Mouse (Mus musculus): ENCODE results near the gene Fgfrl1. TPM values are rescaled to one million over a fixed set of nuclear protein-coding genes. Genes with fewer than 3 reads are reported as not detected.
A peak's percentile ranks its signal among the peaks of the same experiment; 100 is the strongest.

Gene Fgfrl1
- polyA plus RNA-seq, 1 experiment from 2014 or later: 32.7 TPM

GRCm38 (mm10) chr5:108660632-108661268 is 31.4 kb upstream of the Fgfrl1 start:
- Histone ChIP-seq H3K27ac (ENCODE audit: low read depth, low read length) (no peak overlapping the region), H3K4me2 (replicated peaks; ENCODE audit: low read depth, low read length) (peak overlapping the region; percentile 92), H3K36me3 (ENCODE audit: control insufficient read depth, insufficient read depth, low read length) (peaks cover 12% of the 10 kb centered on the region), H3K4me3 (ENCODE audit: low read length) (peak overlapping the region; percentile 71), H3K9me3 (ENCODE audit: control insufficient read depth, low read length) (no peaks in the 10 kb centered on the region), H3K27me3 (ENCODE audit: control insufficient read depth, insufficient read depth, low read length) (no peaks in the 10 kb centered on the region), H3K9ac (ENCODE audit: low read depth, low read length) (peak overlapping the region; percentile 78), H3K4me1 (ENCODE audit: control insufficient read depth, insufficient read depth, low read length) (peaks cover 13% of the 10 kb centered on the region)
- ATAC-seq (ENCODE audit: low FRiP score, low TSS enrichment): peak; percentile 100
- WGBS: 13% methylated on average over 36 of the region's 36 CpGs

GRCm38 (mm10) chr5:108662772-108663171 is 29.4 kb upstream of the Fgfrl1 start:
- 90% methylated on average over 4 of the region's 4 CpGs for WGBS
- Histone ChIP-seq H3K9me3 (ENCODE audit: control insufficient read depth, low read length) (no peaks in the 10 kb centered on the region), H3K36me3 (ENCODE audit: control insufficient read depth, insufficient read depth, low read length) (no peaks in the 10 kb centered on the region), H3K4me2 (replicated peaks; ENCODE audit: low read depth, low read length) (no peak overlapping the region), H3K4me3 (ENCODE audit: low read length) (no peak overlapping the region), H3K27ac (ENCODE audit: low read depth, low read length) (no peak overlapping the region), H3K4me1 (ENCODE audit: control insufficient read depth, insufficient read depth, low read length) (peaks cover 13% of the 10 kb centered on the region), H3K27me3 (ENCODE audit: control insufficient read depth, insufficient read depth, low read length) (peaks cover 3% of the 10 kb centered on the region; the same call in 1 of the 2 replicates), H3K9ac (ENCODE audit: low read depth, low read length) (no peak overlapping the region)
- ATAC-seq (ENCODE audit: low FRiP score, low TSS enrichment): no peak

GRCm38 (mm10) chr5:108665066-108665465 is 27.1 kb upstream of the Fgfrl1 start:
- H3K4me3 ChIP-seq (ENCODE audit: low read length): no peak overlapping the region
- no peak for ATAC-seq (ENCODE audit: low FRiP score, low TSS enrichment)
- 43% methylated on average over 3 of the region's 3 CpGs for WGBS
- no peak overlapping the region for H3K9ac ChIP-seq (ENCODE audit: low read depth, low read length)
- H3K4me1 ChIP-seq (ENCODE audit: control insufficient read depth, insufficient read depth, low read length): peaks cover 5% of the 10 kb centered on the region
- peaks cover 3% of the 10 kb centered on the region; the same call in 1 of the 2 replicates for H3K27me3 ChIP-seq (ENCODE audit: control insufficient read depth, insufficient read depth, low read length)
- no peaks in the 10 kb centered on the region for H3K9me3 ChIP-seq (ENCODE audit: control insufficient read depth, low read length)
- no peak overlapping the region for H3K4me2 ChIP-seq (replicated peaks; ENCODE audit: low read depth, low read length)
- no peak overlapping the region for H3K27ac ChIP-seq (ENCODE audit: low read depth, low read length)
- H3K36me3 ChIP-seq (ENCODE audit: control insufficient read depth, insufficient read depth, low read length): no peaks in the 10 kb centered on the region

GRCm38 (mm10) chr5:108667370-108667769 is 24.8 kb upstream of the Fgfrl1 start:
- Histone ChIP-seq H3K4me2 (replicated peaks; ENCODE audit: low read depth, low read length) (no peak overlapping the region), H3K27ac (ENCODE audit: low read depth, low read length) (no peak overlapping the region), H3K9me3 (ENCODE audit: control insufficient read depth, low read length) (no peaks in the 10 kb centered on the region), H3K4me1 (ENCODE audit: control insufficient read depth, insufficient read depth, low read length) (0 out of 2 replicates have a peak, but pooled peaks cover 4% of the 10 kb centered on the region), H3K4me3 (ENCODE audit: low read length) (no peak overlapping the region), H3K36me3 (ENCODE audit: control insufficient read depth, insufficient read depth, low read length) (0 out of 2 replicates have a peak, but pooled peaks cover 2% of the 10 kb centered on the region), H3K27me3 (ENCODE audit: control insufficient read depth, insufficient read depth, low read length) (peaks cover 3% of the 10 kb centered on the region; the same call in 1 of the 2 replicates), H3K9ac (ENCODE audit: low read depth, low read length) (no peak overlapping the region)
- WGBS: 71% methylated on average over 2 of the region's 2 CpGs
- ATAC-seq (ENCODE audit: low FRiP score, low TSS enrichment): no peak

- Histone ChIP-seq H3K9me3 (ENCODE audit: control insufficient read depth, low read length) (no peaks in the 10 kb centered on the region), H3K4me2 (replicated peaks; ENCODE audit: low read depth, low read length) (peak overlapping the region; percentile 78), H3K27me3 (ENCODE audit: control insufficient read depth, insufficient read depth, low read length) (peaks cover 3% of the 10 kb centered on the region; the same call in 1 of the 2 replicates), H3K27ac (ENCODE audit: low read depth, low read length) (no peak overlapping the region), H3K4me3 (ENCODE audit: low read length) (peak overlapping the region; percentile 57), H3K36me3 (ENCODE audit: control insufficient read depth, insufficient read depth, low read length) (0 out of 2 replicates have a peak, but pooled peaks cover 4% of the 10 kb centered on the region), H3K4me1 (ENCODE audit: control insufficient read depth, insufficient read depth, low read length) (0 out of 2 replicates have a peak, but pooled peaks cover 4% of the 10 kb centered on the region), H3K9ac (ENCODE audit: low read depth, low read length) (peak overlapping the region; percentile 71; the same call in 1 of the 2 replicates)
- 13% methylated on average over 3 of the region's 3 CpGs for WGBS
- ATAC-seq (ENCODE audit: low FRiP score, low TSS enrichment): no peak
These were observed 23.7 kb upstream of the Fgfrl1 start for GRCm38 (mm10) chr5:108668387-108668932.

- WGBS: 6% methylated on average over 43 of the region's 43 CpGs
- H3K27me3 ChIP-seq (ENCODE audit: control insufficient read depth, insufficient read depth, low read length): peaks cover 3% of the 10 kb centered on the region; the same call in 1 of the 2 replicates
- 0 out of 2 replicates have a peak, but pooled peaks cover 4% of the 10 kb centered on the region for H3K36me3 ChIP-seq (ENCODE audit: control insufficient read depth, insufficient read depth, low read length)
- 0 out of 2 replicates have a peak, but pooled peaks cover 4% of the 10 kb centered on the region for H3K4me1 ChIP-seq (ENCODE audit: control insufficient read depth, insufficient read depth, low read length)
- peak; percentile 89 for ATAC-seq (ENCODE audit: low FRiP score, low TSS enrichment)
- H3K27ac ChIP-seq (ENCODE audit: low read depth, low read length): peak within 1 kb of the TSS; percentile 73
- H3K4me3 ChIP-seq (ENCODE audit: low read length): peak within 1 kb of the TSS; percentile 57
- H3K9ac ChIP-seq (ENCODE audit: low read depth, low read length): peak within 1 kb of the TSS; percentile 71
- no peaks in the 10 kb centered on the region for H3K9me3 ChIP-seq (ENCODE audit: control insufficient read depth, low read length)
- peak within 1 kb of the TSS; percentile 78 for H3K4me2 ChIP-seq (replicated peaks; ENCODE audit: low read depth, low read length)
These were observed 22.9 kb upstream of the Fgfrl1 start, which contains the start of gene Dgkq for GRCm38 (mm10) chr5:108668977-108669936. Dgkq (minus strand) TSS chr5:108669672.

- Histone ChIP-seq H3K9me3 (ENCODE audit: control insufficient read depth, low read length) (no peaks in the 10 kb centered on the region), H3K27me3 (ENCODE audit: control insufficient read depth, insufficient read depth, low read length) (peaks cover 3% of the 10 kb centered on the region; the same call in 1 of the 2 replicates), H3K27ac (ENCODE audit: low read depth, low read length) (no peak overlapping the region), H3K36me3 (ENCODE audit: control insufficient read depth, insufficient read depth, low read length) (0 out of 2 replicates have a peak, but pooled peaks cover 4% of the 10 kb centered on the region), H3K4me3 (ENCODE audit: low read length) (peak overlapping the region; percentile 57), H3K4me1 (ENCODE audit: control insufficient read depth, insufficient read depth, low read length) (0 out of 2 replicates have a peak, but pooled peaks cover 4% of the 10 kb centered on the region), H3K9ac (ENCODE audit: low read depth, low read length) (peak overlapping the region; percentile 71; the same call in 1 of the 2 replicates), H3K4me2 (replicated peaks; ENCODE audit: low read depth, low read length) (peak overlapping the region; percentile 78)
- no peak; the same call in 1 of the 2 replicates for ATAC-seq (ENCODE audit: low FRiP score, low TSS enrichment)
- 73% methylated on average over 9 of the region's 9 CpGs for WGBS
These were observed 22.2 kb upstream of the Fgfrl1 start for GRCm38 (mm10) chr5:108669986-108670385.

GRCm38 (mm10) chr5:108670785-108671184 is 21.4 kb upstream of the Fgfrl1 start:
- H3K36me3 ChIP-seq (ENCODE audit: control insufficient read depth, insufficient read depth, low read length): 0 out of 2 replicates have a peak, but pooled peaks cover 4% of the 10 kb centered on the region
- no peak overlapping the region for H3K27ac ChIP-seq (ENCODE audit: low read depth, low read length)
- H3K27me3 ChIP-seq (ENCODE audit: control insufficient read depth, insufficient read depth, low read length): peaks cover 3% of the 10 kb centered on the region; the same call in 1 of the 2 replicates
- no peak overlapping the region for H3K4me3 ChIP-seq (ENCODE audit: low read length)
- no peaks in the 10 kb centered on the region for H3K9me3 ChIP-seq (ENCODE audit: control insufficient read depth, low read length)
- 0 out of 2 replicates have a peak, but pooled peaks cover 4% of the 10 kb centered on the region for H3K4me1 ChIP-seq (ENCODE audit: control insufficient read depth, insufficient read depth, low read length)
- H3K4me2 ChIP-seq (replicated peaks; ENCODE audit: low read depth, low read length): no peak overlapping the region
- H3K9ac ChIP-seq (ENCODE audit: low read depth, low read length): no peak overlapping the region
- 0 out of 2 replicates have a peak, but pooled peaks have one; percentile 16 for ATAC-seq (ENCODE audit: low FRiP score, low TSS enrichment)
